Mouse (Mus musculus) forebrain, embryonic 11.5 days (tissue): ENCODE measurements at regions not wholly inside any gene's neighbourhood (a gene's known extent, or its start where the extent isn't known, plus 50 kb on each side); places are given as distances from the start of the nearest gene placed in this dataset.
"Not testable (repeated sequence)": the region's sequence is repeated elsewhere in the genome, so short reads cannot be mapped to it uniquely, and the experiment has no call there.

ENCODE experiments used
- ATAC-seq: fragments of 200-750 bp; cut with Nextera tagmentation; replicated peaks from 2 replicates; pipeline ENCODE4 v1.8.0; 2017; ENCODE audit warnings: moderate TSS enrichment; ENCODE audit not compliant: low FRiP score
- DNase-seq: peaks from one replicate; pipeline ENCODE4 v3.0.0-alpha.2; 2017; ENCODE audit warnings: low spot score
- H3K27ac ChIP-seq: fragments of 300-500 bp; sonication (generic); 2 replicates; pipeline ENCODE4 v1.5.1; 2014; ENCODE audit warnings: low read depth, low read length
- H3K27me3 ChIP-seq: fragments of 300-500 bp; sonication (generic); 2 replicates; pipeline ENCODE4 v1.6.1; 2014; ENCODE audit warnings: mild to moderate bottlenecking, low read length, mixed read lengths; ENCODE audit not compliant: control insufficient read depth, insufficient read depth
- H3K36me3 ChIP-seq: fragments of 300-500 bp; sonication (generic); 2 replicates; pipeline ENCODE4 v1.6.1; 2014; ENCODE audit warnings: mild to moderate bottlenecking, low read length, moderate library complexity, mixed read lengths; ENCODE audit not compliant: control insufficient read depth, insufficient read depth
- H3K4me1 ChIP-seq: fragments of 300-500 bp; sonication (generic); replicated peaks from 2 replicates; pipeline ENCODE4 v1.6.1; 2014; ENCODE audit warnings: low read length, mixed read lengths; ENCODE audit not compliant: control insufficient read depth, insufficient read depth
- H3K4me2 ChIP-seq: fragments of 300-500 bp; sonication (generic); 2 replicates; pipeline ENCODE4 v1.6.1; 2014; ENCODE audit warnings: low read depth, mild to moderate bottlenecking, low read length, moderate library complexity, mixed read lengths; ENCODE audit not compliant: severe bottlenecking
- H3K4me3 ChIP-seq: fragments of 300-500 bp; sonication (generic); 2 replicates; pipeline ENCODE4 v1.5.1; 2014; ENCODE audit warnings: low read depth, low read length
- H3K9ac ChIP-seq: fragments of 300-500 bp; sonication (generic); 2 replicates; pipeline ENCODE4 v1.6.1; 2014; ENCODE audit warnings: low read length
- H3K9me3 ChIP-seq: fragments of 300-500 bp; sonication (generic); 2 replicates; pipeline ENCODE4 v1.6.1; 2016; ENCODE audit warnings: low read length, mixed read lengths; ENCODE audit not compliant: control insufficient read depth
- WGBS: fragments of 180-500 bp; shearing (Covaris S2); extraction: QIAGEN DNeasy Blood & Tissue Kit; methylation state at CpG from one replicate; pipeline ENCODE4 v1.1.7; 2014; 5-methylcytosine and 5-hydroxymethylcytosine counted together

DNA sequence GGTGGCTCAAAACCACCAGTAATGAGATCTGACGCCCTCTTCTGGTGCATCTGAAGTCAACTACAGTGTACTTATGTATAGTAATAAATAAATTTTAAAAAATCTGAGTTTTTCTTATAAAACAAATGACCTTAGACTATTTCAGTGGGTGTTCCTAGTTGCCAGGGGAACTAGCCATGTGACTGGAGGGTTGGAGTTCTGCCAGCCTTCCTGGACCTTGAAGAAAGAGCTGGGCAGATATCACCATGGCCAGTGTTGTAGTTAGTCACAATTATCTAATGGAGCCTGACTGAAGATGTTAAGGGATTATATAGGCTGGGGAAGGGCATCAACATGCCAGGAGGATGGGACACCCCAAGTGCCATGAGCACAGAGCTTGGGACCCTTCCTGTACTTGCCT is 217.2 kb downstream of the Tpra1 start:
- no peak overlapping the region for H3K4me2 ChIP-seq
- H3K4me3 ChIP-seq = no peak overlapping the region
- H3K9me3 ChIP-seq = no peaks in the 10 kb centered on the region
- no peak overlapping the region for H3K9ac ChIP-seq
- no peak overlapping the region for H3K27ac ChIP-seq
- H3K27me3 ChIP-seq = no peaks in the 10 kb centered on the region
- 77% methylated on average over 1 of the region's 1 CpGs for WGBS
- no peaks in the 10 kb centered on the region for H3K36me3 ChIP-seq
- DNase-seq (no peak), ATAC-seq (no peak)
- H3K4me1 ChIP-seq = no peaks in the 10 kb centered on the region

DNA sequence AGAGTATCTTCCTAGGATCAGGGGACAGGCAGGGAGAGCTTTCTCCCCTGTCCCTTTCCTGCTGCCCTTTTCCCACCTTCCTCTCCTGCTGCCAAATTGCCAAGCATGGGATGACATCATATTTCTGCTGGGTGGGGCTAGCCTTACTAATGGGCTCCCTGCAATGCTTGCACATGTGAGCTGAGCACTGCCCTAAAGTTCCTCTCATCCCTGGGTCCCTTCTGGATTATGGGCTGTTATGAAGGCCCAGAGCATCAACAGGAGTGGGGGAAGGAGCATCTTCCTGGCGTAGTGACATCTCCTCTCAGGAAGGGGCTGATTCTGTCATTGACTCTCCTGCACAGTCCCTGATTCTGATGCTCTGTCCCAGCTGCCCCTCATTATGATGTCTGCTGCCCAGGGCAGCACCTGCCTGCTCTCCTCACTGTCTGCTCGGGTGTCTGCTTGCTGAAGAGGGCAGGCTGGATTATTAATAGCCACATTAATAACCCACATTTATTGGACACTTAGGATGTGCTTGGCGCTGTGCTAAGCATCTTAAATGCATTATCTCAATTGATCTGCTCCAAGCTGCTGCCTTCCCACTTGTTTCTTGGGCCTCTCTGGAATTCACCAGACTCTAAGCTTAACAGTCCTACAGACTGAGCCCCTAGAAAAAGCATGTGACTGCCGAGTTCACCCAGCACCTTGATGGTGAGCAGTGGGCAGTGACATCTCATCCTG is 219.1 kb downstream of the Tpra1 start:
- DNase-seq (no peak), ATAC-seq (no peak)
- 81% methylated on average over 4 of the region's 4 CpGs for WGBS
- H3K4me3 ChIP-seq = no peak overlapping the region
- no peaks in the 10 kb centered on the region for H3K27me3 ChIP-seq
- H3K9ac ChIP-seq = no peak overlapping the region
- H3K36me3 ChIP-seq = no peaks in the 10 kb centered on the region
- H3K27ac ChIP-seq = no peak overlapping the region
- H3K4me1 ChIP-seq = no peaks in the 10 kb centered on the region
- H3K4me2 ChIP-seq = no peak overlapping the region
- H3K9me3 ChIP-seq = no peaks in the 10 kb centered on the region

DNA sequence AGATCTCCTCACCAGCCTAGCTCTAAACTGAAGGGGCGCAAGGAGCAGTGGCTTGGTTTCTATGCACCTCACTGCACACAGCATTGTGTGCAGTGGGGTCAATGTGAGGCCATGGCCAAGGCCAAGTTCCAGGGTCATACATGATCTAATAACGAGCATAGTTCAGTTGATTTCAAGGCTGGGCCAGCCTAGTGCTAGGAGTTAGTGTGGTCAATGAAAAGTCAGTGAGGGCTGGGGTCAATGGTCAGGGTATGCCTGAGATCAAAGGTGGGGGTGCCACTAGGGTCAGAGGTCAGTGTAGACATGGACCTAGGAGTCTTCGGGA is 219.7 kb downstream of the Tpra1 start:
- Histone ChIP-seq H3K9me3 (no peaks in the 10 kb centered on the region), H3K36me3 (no peaks in the 10 kb centered on the region), H3K4me3 (no peak overlapping the region), H3K4me1 (no peaks in the 10 kb centered on the region), H3K4me2 (no peak overlapping the region), H3K27me3 (no peaks in the 10 kb centered on the region), H3K9ac (no peak overlapping the region), H3K27ac (no peak overlapping the region)
- ATAC-seq = no peak
- WGBS = 72% methylated on average over 3 of the region's 3 CpGs
- no peak for DNase-seq

DNA sequence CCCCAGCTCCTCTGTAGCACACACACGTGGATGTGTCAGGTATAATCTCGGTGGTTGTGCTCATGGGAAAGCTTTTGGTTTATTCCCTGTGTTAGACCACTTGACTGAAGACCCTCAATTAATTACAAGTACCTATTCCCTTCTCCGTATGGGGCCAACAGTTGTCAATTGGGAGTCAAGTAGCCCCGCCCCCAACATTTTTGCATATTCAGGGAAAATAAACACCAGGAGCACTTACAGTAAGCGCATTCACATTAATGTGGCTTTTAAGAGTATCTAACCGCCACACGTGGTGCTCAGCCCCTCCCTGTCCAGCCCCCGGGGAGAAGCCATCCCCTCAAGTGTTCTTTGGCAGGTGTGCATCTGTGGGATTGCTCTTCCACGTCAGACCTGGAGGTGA is 223.9 kb downstream of the Tpra1 start:
- no peak overlapping the region for H3K4me3 ChIP-seq
- ATAC-seq (no peak), DNase-seq (no peak)
- H3K27me3 ChIP-seq = no peaks in the 10 kb centered on the region
- H3K4me1 ChIP-seq = no peaks in the 10 kb centered on the region
- H3K4me2 ChIP-seq = no peak overlapping the region
- H3K9me3 ChIP-seq = no peaks in the 10 kb centered on the region
- H3K36me3 ChIP-seq = no peaks in the 10 kb centered on the region
- 73% methylated on average over 9 of the region's 9 CpGs for WGBS
- H3K9ac ChIP-seq = no peak overlapping the region
- no peak overlapping the region for H3K27ac ChIP-seq

DNA sequence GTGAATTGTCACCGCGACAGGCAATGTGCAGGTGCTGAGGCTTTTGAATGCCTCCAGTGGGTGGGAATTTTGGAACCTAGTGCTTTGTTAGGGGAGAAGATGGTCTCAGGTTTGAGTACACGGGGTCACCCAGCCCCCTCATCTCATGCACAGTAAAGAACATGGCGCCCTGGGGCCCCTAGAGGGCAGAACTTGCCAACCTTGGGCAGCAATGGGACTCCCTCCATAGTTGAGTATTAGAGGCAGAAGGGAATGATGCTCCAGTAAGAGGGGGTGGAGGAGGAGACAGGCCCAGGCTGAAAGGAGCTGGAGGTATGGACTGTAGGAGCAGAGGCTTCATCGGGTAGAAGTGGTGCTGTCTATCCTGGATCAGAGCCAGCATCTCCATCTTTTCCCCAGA is 226.1 kb downstream of the Tpra1 start:
- H3K36me3 ChIP-seq, H3K9me3 ChIP-seq, H3K4me3 ChIP-seq, H3K4me1 ChIP-seq, H3K27me3 ChIP-seq, ATAC-seq, H3K4me2 ChIP-seq, H3K27ac ChIP-seq, H3K9ac ChIP-seq, DNase-seq: not testable (repeated sequence)
- 60% methylated on average over 5 of the region's 5 CpGs for WGBS

DNA sequence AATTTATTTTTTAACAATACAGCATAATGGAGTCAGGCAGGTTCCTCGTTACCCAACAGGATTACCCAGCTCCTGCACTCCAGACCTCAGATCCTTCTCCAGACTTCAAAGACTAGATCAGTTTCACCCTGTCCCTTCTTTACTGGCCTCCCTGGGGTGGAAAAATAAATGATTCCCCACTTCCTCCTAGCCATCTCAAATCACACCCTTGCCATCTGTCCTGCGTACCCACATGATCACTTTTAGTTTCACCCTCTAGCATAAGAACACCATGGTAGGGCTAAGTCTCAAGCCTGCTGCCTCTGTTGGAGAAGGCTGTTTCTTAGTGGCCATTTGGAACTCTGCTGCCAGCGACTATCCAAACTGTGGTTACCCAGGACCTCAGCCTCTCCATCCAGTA is 222.0 kb downstream of the Plxna1 start:
- H3K36me3 ChIP-seq = no peaks in the 10 kb centered on the region
- 67% methylated on average over 3 of the region's 3 CpGs for WGBS
- no peak for ATAC-seq
- no peak overlapping the region for H3K4me2 ChIP-seq
- H3K4me3 ChIP-seq = no peak overlapping the region
- H3K9me3 ChIP-seq = no peaks in the 10 kb centered on the region
- no peaks in the 10 kb centered on the region for H3K27me3 ChIP-seq
- no peak for DNase-seq
- no peak overlapping the region for H3K9ac ChIP-seq
- no peaks in the 10 kb centered on the region for H3K4me1 ChIP-seq
- H3K27ac ChIP-seq = no peak overlapping the region

DNA sequence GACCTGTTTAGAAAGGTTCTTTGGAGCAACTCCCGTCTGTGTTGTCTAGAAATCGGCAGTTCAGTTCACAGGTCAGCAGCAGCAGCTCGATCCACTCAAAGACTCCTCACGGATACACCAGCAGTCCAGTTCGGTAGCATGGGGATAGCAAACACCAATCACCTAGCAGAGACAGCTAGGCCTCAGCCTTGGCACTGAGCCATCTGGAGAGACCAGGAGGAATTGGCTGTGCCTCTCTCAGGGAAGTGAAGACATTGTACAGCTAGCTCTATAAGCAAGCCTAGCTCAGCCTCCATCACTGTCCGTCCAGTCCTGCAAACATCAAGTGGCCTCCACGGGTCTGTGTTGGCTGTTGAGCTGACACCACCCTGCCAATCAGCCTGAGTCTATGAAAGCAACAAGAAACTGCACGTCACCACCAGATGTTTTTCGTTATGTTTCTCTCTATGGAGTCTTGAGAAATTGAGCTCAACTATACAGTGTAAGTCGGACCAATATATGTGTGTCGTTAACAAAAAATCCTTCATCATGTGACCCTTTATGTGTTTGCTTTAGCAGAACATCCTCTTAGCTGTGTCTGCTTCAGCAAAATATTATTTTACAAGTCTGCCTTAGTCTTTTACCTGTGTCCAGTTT is 209.3 kb downstream of the Plxna1 start:
- H3K4me2 ChIP-seq = no peak overlapping the region
- H3K9ac ChIP-seq = no peak overlapping the region
- WGBS = 82% methylated on average over 11 of the region's 11 CpGs
- no peak overlapping the region for H3K27ac ChIP-seq
- no peaks in the 10 kb centered on the region for H3K4me1 ChIP-seq
- H3K9me3 ChIP-seq = no peaks in the 10 kb centered on the region
- no peaks in the 10 kb centered on the region for H3K36me3 ChIP-seq
- H3K4me3 ChIP-seq = no peak overlapping the region
- no peak for DNase-seq
- H3K27me3 ChIP-seq = no peaks in the 10 kb centered on the region
- ATAC-seq = no peak

DNA sequence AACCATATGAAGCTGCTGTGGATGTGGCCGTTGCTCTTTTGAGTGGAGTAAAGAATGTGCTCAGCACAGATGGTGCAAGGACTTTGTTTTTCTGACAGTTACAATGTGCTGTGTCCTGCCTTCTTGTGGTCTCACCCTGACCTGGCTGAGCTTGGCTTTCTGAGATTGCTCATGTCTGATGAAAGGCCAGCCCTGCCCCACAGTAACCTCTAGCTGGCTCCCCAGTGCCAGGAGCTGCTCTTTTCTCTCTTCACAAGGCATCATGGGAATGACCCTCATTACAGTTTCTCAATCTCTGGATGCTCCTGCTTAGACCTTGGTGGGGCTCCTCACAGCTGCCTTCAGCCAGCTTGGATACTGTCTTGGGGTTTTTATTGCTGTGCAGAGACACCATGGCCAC is 204.9 kb downstream of the Plxna1 start:
- Histone ChIP-seq H3K36me3 (no peaks in the 10 kb centered on the region), H3K4me3 (no peak overlapping the region), H3K27ac (no peak overlapping the region), H3K9me3 (no peaks in the 10 kb centered on the region), H3K4me2 (no peak overlapping the region), H3K9ac (no peak overlapping the region), H3K4me1 (peaks cover 2% of the 10 kb centered on the region; the same call in 1 of the 2 replicates), H3K27me3 (no peaks in the 10 kb centered on the region)
- DNase-seq (no peak), ATAC-seq (no peak)
- WGBS = 87% methylated on average over 1 of the region's 1 CpGs

DNA sequence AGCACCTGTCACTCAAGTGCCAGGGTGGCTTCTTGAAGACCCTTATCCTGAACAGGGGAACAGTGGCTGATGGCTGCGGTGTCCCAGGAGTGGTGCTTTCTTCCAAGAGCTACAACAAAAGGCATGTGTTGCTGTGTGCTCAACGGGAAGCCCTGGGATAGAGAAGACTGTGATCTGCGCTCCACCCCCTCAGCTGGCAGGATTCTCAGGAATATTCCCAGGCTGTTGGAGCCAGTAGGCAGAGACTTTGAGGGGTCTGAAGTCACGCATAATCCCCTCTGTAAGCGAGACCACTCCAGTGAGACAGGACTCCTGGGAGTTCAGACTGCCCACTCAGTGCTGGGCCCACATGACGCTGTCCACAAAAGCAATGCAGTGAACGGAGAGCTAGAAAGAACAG is 202.4 kb downstream of the Plxna1 start:
- DNase-seq (no peak), ATAC-seq (no peak)
- Histone ChIP-seq H3K27me3 (no peaks in the 10 kb centered on the region), H3K9ac (no peak overlapping the region), H3K36me3 (no peaks in the 10 kb centered on the region), H3K9me3 (no peaks in the 10 kb centered on the region), H3K4me3 (no peak overlapping the region), H3K4me1 (peaks cover 2% of the 10 kb centered on the region; the same call in 1 of the 2 replicates), H3K4me2 (no peak overlapping the region), H3K27ac (no peak overlapping the region)
- WGBS = 49% methylated on average over 7 of the region's 7 CpGs
